8 mouse cellular contexts compared by ENCODE assay signal in the genomic region with DNA sequence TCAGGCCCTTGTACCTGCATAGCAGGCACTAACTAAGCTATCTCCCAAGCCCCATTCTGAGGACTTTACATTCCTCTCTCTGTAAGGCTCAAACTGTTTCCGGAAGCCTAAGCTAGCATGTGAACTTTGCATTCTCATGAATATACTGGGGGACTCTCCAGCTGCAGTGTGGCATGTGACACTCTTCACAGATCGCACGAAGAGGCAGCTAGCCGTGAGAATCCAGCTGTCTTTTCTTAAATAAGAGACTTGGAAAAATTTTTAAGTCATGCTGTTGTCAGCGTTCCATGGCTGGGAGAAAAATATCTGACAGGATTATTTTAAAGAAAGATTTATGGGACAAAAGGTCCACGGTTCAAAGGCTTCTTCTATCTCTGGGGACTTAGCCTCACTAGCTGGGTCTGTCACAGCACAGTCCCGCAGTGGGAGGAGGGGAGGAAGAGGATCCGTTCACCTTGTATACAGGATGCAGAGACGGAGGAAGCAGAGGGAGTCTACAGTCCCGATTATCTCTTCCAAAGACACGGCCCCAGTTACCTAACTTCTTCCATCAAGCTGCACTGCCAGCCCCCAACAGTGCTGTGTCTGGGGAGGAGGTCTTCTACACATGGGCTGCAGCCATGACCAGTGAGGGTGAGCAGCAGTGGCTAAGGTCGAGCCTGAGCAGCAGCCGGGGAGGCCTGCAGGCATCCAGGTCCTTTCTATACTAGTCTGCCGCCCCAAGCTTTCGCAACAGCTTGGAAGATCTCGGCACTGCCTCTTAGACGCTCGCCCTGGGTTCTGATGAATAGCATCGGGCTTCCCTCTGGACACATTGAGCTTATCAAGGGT. TPM values are rescaled to one million over a fixed set of nuclear protein-coding genes. Genes with fewer than 3 reads are reported as not detected.
DNase-seq lines count a peak whose midpoint lies in the region; ATAC-seq lines count a peak whose summit lies in the region.

No protein-coding gene starts in this region.

- no peak overlapping the region for H3K4me2 ChIP-seq in hindbrain, embryonic 12.5 days (replicated peaks)
- no peak overlapping the region for H3K4me2 ChIP-seq in hindbrain, embryonic 16.5 days (ENCODE audit: low read length)
- H3K4me2 ChIP-seq in heart, embryonic 15.5 days, result peak overlapping the region; percentile 27; the same call in 1 of the 2 replicates
- no peak overlapping the region for H3K4me2 ChIP-seq in neural tube, embryonic 14.5 days (ENCODE audit: low read depth, low read length)

- peaks cover 14% of the 10 kb centered on the region for H3K4me1 ChIP-seq in hindbrain, embryonic 12.5 days
- H3K4me1 ChIP-seq in hindbrain, embryonic 16.5 days (ENCODE audit: control insufficient read depth, insufficient read depth, low read depth, low read length), result no peaks in the 10 kb centered on the region
- peaks cover 36% of the 10 kb centered on the region for H3K4me1 ChIP-seq in heart, embryonic 15.5 days (replicated peaks)
- peaks cover 2% of the 10 kb centered on the region; the same call in 1 of the 2 replicates for H3K4me1 ChIP-seq in neural tube, embryonic 14.5 days (ENCODE audit: control insufficient read depth, insufficient read depth, low read length)

- no peak overlapping the region for H3K4me3 ChIP-seq in hindbrain, embryonic 12.5 days
- H3K4me3 ChIP-seq in hindbrain, embryonic 16.5 days (ENCODE audit: low read length), result no peak overlapping the region
- no peak overlapping the region for H3K4me3 ChIP-seq in heart, embryonic 15.5 days
- no peak overlapping the region for H3K4me3 ChIP-seq in neural tube, embryonic 14.5 days (ENCODE audit: low read depth, low read length)

- no peak overlapping the region for H3K27ac ChIP-seq in hindbrain, embryonic 12.5 days
- no peak overlapping the region for H3K27ac ChIP-seq in hindbrain, embryonic 16.5 days (ENCODE audit: low read depth, low read length)
- peak overlapping the region; percentile 36 for H3K27ac ChIP-seq in heart, embryonic 15.5 days
- no peak overlapping the region for H3K27ac ChIP-seq in neural tube, embryonic 14.5 days (ENCODE audit: low read depth, low read length)

- H3K9me3 ChIP-seq in hindbrain, embryonic 12.5 days (replicated peaks), result no peaks in the 10 kb centered on the region
- no peaks in the 10 kb centered on the region for H3K9me3 ChIP-seq in hindbrain, embryonic 16.5 days (ENCODE audit: control insufficient read depth, low read length)
- no peaks in the 10 kb centered on the region for H3K9me3 ChIP-seq in heart, embryonic 15.5 days (replicated peaks)
- no peaks in the 10 kb centered on the region for H3K9me3 ChIP-seq in neural tube, embryonic 14.5 days (ENCODE audit: control insufficient read depth, low read length)

- no peak for ATAC-seq in hindbrain, embryonic 12.5 days (ENCODE audit: low FRiP score)
- no peak for ATAC-seq in hindbrain, embryonic 16.5 days
- no peak; the same call in 1 of the 2 replicates for ATAC-seq in heart, embryonic 15.5 days (replicated peaks; ENCODE audit: insufficient number of reproducible peaks, insufficient read depth, low FRiP score, low read depth)
- peak; percentile 24; the same call in 1 of the 2 replicates for ATAC-seq in neural tube, embryonic 14.5 days (ENCODE audit: low read depth)

- H3K36me3 ChIP-seq in hindbrain, embryonic 12.5 days, result 0 out of 2 replicates have a peak, but pooled peaks cover 6% of the 10 kb centered on the region
- no peaks in the 10 kb centered on the region for H3K36me3 ChIP-seq in hindbrain, embryonic 16.5 days (ENCODE audit: control insufficient read depth, insufficient read depth, low read length)
- no peaks in the 10 kb centered on the region for H3K36me3 ChIP-seq in heart, embryonic 15.5 days
- peaks cover 2% of the 10 kb centered on the region; the same call in 1 of the 2 replicates for H3K36me3 ChIP-seq in neural tube, embryonic 14.5 days (ENCODE audit: control insufficient read depth, insufficient read depth, low read length)

- WGBS in hindbrain, embryonic 12.5 days, result 52% methylated on average over 19 of the region's 19 CpGs
- WGBS in hindbrain, embryonic 16.5 days, result 49% methylated on average over 19 of the region's 19 CpGs
- WGBS in heart, embryonic 15.5 days, result 35% methylated on average over 19 of the region's 19 CpGs
- 40% methylated on average over 19 of the region's 19 CpGs for WGBS in neural tube, embryonic 14.5 days

- H3K9ac ChIP-seq in hindbrain, embryonic 12.5 days, result 0 out of 2 replicates have a peak overlapping the region, but pooled peaks have one; percentile 38
- H3K9ac ChIP-seq in hindbrain, embryonic 16.5 days (ENCODE audit: low read depth, low read length), result no peak overlapping the region; the same call in 1 of the 2 replicates
- H3K9ac ChIP-seq in heart, embryonic 15.5 days, result no peak overlapping the region
- 0 out of 2 replicates have a peak overlapping the region, but pooled peaks have one; percentile 16 for H3K9ac ChIP-seq in neural tube, embryonic 14.5 days (replicated peaks; ENCODE audit: low read depth, low read length)

- H3K27me3 ChIP-seq in hindbrain, embryonic 12.5 days, result no peaks in the 10 kb centered on the region
- no peaks in the 10 kb centered on the region for H3K27me3 ChIP-seq in hindbrain, embryonic 16.5 days (replicated peaks; ENCODE audit: control insufficient read depth, insufficient read depth, low read length)
- H3K27me3 ChIP-seq in heart, embryonic 15.5 days, result no peaks in the 10 kb centered on the region
- H3K27me3 ChIP-seq in neural tube, embryonic 14.5 days (ENCODE audit: control insufficient read depth, insufficient read depth, low read length), result no peaks in the 10 kb centered on the region

- peak; percentile 30 to 51 for DNase-seq in kidney, postnatal 36 days
- DNase-seq in urinary bladder, postnatal 36 days (ENCODE audit: low spot score in 2 of 2), result no peak
- DNase-seq in adrenal gland, postnatal 25 days, result no peak
- no peak for DNase-seq in urinary bladder, adult 2 months (ENCODE audit: low spot score)

RNA-seq across cellular contexts. Expression of a gene that starts 51.7 kb away (rescaled TPM):
- polyA plus RNA-seq in hindbrain, embryonic 12.5 days (2016; fragmentation: Nextera tagmentation; extraction: Ambion mirVana), result 20.5 and 21.4 TPM in 2 replicates
- polyA plus RNA-seq in hindbrain, embryonic 16.5 days (2015; fragmentation: Nextera tagmentation; extraction: Ambion mirVana), result 14.7 and 17.4 TPM in 2 replicates
- 4.6 and 7.4 TPM in 2 replicates for polyA plus RNA-seq in heart, embryonic 15.5 days (2015; fragmentation: Nextera tagmentation; extraction: Ambion mirVana)
- polyA plus RNA-seq in neural tube, embryonic 14.5 days (2014; fragmentation: Nextera tagmentation; extraction: Ambion mirVana), result 24.2 and 25.2 TPM in 2 replicates
- total RNA-seq in adrenal gland, postnatal 25 days (2021), result 5.5 and 11.3 TPM in 2 replicates
- polyA plus RNA-seq in urinary bladder, adult 2 months (2012; rRNA removed), result 4.5 and 8.1 TPM in 2 replicates

Comparison
In these comparisons a context has a peak if more than half of its experiments do, and no peak if none do; other contexts are left out.
1. H3K9ac ChIP-seq: peak in hindbrain, embryonic 12.5 days (single experiment) and neural tube, embryonic 14.5 days (single experiment); none in hindbrain, embryonic 16.5 days (single experiment) and heart, embryonic 15.5 days (single experiment).
2. DNase-seq: peak in kidney, postnatal 36 days (2 of 2); none in urinary bladder, postnatal 36 days (0 of 2), adrenal gland, postnatal 25 days (single experiment) and urinary bladder, adult 2 months (single experiment).